Mouse (Mus musculus): ENCODE results near the gene Fubp3.

- no peak for TF ChIP-seq CTCF (IDR thresholded peaks at IDR 0.05; ENCODE audit: control insufficient read depth, insufficient read depth, insufficient read length)
- TF ChIP-seq MAX (IDR thresholded peaks at IDR 0.05) = no peak
- no peak for TF ChIP-seq USF1 (IDR thresholded peaks at IDR 0.05; ENCODE audit: low read depth)
- TF ChIP-seq CEBPB (IDR thresholded peaks at IDR 0.05; ENCODE audit: low read depth) = no peak
- TF ChIP-seq MYOG (IDR thresholded peaks at IDR 0.05; ENCODE audit: control insufficient read depth, extremely low read depth, insufficient read length) = no peak
- no peak for TF ChIP-seq FOSL1 (IDR thresholded peaks at IDR 0.05; ENCODE audit: insufficient read depth, low read length, poor library complexity, severe bottlenecking)
- no peak for TF ChIP-seq MYOD1 (IDR thresholded peaks at IDR 0.05; ENCODE audit: control insufficient read depth, insufficient read length, low read depth)
Measured at GRCm38 (mm10) chr2:31656374-31656773, 83.9 kb downstream of the Fubp3 start.
